Mouse (Mus musculus) layer of hippocampus, adult 9-11 months (tissue): ENCODE measurements around the gene Myf6.

Experiments
- DNase-seq: peaks from one replicate; pipeline ENCODE4 v3.0.0; 2022

Myf6 gene

DNA sequence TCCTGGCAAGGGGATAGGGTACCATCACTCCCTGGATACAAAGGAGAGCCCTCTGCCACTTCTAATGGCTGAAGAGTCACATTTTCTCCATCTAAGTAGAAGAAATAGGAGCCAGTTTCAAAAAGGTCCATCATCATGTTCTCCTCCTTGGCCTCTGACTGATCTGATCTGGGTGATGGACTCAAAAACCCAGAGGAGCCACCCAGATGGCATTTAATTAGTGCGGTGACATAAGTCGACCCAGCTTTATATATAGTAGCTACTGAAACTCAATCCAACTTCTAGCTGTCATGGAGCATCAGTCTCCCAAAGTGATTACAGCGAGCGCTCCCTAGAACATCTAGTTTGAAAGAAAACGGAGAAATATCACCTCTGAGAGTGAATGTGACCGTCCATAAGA, at the start of gene Myf6:
Myf6 (minus strand) TSS at position 170 of the 400 bp plus-strand sequence.
- DNase-seq: no peak

DNA sequence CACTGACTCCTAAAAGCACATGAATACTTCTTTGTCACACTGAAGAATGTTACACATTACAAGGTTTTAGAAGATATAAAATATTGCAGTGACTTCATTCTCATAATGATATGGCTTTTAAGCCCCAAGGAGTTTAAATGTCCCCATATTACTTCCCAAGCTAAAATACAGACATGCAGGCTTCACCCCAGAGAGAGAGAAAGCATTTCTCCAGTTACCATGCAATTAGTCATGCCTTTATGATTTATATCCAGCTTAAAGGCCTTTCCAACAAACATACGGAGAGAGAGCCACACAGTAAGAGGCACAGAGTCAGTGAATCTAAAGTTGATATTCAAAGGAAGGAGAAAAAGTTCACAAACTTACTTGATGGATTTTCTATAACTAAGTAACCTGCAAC, 48.5 kb upstream of the Myf6 start:
- no peak for DNase-seq

DNA sequence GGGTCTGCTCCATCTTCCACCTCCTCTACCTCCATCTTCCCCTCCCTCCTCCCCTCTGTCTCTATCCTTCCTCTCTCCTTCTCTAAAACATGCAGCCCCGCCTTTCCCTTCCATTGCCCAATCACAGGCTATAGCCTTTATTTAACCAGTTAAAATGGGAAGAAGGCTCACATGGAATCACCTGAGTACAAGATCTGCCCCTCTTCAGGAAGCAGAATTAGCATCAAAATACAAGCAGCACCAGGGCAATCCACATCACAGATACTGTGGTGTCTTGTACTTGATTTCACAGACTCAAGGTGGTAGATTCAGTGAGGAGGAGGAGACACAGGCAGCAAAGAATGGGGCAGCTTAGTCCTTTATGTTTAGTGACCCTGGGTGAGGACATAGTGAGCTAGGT, 34.2 kb upstream of the Myf6 start:
- no peak for DNase-seq

DNA sequence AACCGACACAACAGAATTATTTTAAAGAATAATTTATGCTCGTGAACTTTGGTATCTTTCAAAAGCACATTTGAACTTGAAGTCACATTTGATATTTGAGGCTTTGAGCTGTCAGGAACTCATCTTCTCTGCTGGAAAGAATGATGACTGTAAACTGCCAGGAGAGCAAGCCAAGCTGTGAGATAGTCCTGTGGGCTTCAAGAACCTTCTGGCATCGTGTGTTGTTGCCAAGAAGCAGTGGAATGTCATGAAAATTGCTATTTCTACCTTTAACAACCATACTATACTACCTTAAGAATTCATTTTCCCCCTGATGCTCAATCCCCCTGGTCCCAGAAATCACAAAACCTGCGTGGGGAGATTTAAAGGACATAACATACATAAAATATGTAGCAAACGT, 24.7 kb upstream of the Myf6 start:
- DNase-seq: no peak

DNA sequence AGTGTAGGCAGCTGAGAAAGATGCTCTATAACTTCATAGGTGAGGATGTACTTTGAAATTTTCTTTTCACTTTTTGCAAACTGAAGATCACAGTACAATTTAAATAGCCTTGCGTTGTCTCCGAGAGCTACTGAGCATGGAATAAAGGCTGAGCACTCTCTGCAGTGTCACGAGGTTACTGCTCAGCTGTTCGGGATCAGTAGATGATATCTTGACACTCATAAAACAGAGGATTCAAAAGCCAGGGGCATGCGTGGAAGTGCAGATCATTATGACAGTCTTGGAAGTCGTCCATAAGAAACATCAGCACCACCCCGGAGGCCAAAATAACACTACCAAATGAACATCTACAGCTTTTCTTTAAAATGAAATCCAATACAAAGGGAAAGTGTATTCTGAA, 22.1 kb upstream of the Myf6 start:
- no peak for DNase-seq

DNA sequence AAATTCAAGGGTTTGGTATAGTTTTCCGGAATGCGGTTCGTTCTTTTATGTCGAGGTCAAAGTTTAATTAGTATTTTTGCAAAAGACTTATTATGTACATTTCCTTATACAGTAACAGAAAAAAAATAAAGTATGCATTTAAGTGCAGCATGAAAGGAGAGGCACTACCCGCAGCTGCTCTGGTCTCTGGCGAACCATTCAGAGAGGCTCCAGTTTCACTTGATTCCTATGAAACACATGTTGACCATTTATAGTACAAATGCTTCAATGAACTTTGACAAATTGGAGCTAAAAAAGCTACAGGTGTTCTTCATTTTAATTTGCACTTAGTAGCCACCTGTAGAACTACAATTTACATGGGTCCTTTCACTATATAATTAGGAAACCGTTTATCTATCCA, 20.2 kb upstream of the Myf6 start:
- no peak for DNase-seq

DNA sequence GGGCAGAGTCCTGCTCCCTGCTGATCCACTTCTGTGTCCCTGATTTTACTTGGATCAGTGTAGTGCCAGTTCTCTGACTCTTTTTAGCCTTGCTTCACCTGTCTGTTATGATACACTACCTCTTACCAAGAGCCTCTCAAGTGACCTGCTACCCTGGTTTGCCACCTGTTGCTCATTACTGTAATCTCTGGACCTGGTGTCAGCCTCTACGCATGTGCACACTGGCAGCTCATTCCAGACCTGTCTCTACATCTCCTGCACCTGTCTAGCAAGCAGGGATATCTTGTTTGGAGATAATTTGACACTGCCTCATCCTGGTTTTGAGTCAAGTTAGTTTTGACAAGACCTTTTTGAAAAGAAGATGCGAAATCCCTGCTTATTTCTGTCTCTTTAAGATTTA, 11.9 kb upstream of the Myf6 start:
- DNase-seq: no peak

DNA sequence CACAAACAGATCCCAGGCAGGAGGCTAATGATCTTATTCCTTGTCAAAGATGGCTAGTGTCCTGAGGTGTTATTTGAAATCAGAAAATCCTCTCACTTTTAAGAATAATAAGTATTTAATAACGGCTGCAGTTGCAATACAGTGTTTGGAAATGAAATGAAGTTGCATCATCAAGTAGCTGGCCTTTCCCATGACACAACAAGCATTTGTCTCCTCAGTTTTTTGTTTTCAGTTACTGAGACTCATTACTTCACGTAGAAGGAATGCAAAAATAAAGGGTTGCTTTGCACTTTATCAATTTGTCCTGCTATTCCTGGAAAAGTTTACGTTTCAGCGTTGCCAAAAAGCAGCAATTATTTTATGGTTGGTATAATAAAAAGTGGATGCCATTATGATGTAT, 8.9 kb upstream of the Myf6 start:
- DNase-seq: no peak

DNA sequence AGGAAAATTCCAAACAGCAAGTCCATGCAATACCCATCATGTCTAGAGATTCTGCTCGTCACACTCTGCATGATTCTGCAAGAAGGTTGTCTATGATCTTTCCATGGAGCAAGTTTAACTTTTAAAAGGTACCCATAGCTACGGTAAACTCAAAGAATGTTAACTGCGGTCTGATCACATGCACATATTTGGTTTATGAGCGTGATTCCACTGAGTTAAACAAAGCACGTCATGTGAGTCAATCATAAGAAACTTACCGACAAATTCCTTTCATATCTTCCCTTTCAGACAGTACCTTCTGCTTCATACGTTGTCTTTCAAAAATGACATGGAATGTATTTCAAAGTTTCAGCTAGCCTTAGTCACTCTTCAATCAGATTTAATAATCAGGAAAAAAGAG, 7.7 kb upstream of the Myf6 start:
- no peak for DNase-seq

DNA sequence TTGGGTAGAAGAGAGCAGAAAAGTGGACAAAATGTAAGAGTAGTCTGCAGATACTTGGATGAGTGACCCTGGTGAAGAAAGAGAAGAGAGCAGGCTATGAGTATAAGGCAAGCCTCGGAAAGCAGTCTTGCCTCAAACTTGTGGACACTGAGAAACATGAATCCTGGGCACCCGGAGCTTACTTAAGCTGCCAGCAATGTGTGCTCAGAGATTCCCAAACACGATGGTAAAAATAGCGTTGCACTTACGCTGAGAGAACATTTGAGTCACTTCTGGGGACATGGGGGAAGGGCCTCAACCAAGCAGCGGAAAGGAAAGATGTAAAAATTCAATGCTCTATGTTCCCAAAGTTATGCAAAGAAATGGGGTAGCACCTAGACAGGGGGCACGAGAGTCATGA, 5.1 kb upstream of the Myf6 start:
- DNase-seq: peak; percentile 32

DNA sequence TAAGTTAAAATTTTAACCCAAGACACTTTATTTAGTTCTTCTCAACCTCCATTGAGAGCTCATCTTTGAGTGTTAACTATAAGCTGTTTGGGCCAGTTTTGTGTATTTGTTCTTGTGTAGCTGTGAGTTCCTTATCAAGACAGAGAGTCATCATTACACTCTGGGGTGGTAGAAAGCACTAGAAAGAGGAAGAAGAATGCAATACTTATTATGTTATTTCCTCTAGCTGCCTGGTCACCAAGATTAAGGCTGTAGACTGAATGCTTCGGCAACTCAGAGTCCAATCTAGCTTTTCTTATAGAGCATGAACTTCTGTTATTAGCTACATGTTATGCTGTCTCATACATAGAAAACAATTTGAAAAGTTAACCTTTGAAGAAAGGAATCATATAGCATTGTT, 1.9 kb upstream of the Myf6 start:
- no peak for DNase-seq

DNA sequence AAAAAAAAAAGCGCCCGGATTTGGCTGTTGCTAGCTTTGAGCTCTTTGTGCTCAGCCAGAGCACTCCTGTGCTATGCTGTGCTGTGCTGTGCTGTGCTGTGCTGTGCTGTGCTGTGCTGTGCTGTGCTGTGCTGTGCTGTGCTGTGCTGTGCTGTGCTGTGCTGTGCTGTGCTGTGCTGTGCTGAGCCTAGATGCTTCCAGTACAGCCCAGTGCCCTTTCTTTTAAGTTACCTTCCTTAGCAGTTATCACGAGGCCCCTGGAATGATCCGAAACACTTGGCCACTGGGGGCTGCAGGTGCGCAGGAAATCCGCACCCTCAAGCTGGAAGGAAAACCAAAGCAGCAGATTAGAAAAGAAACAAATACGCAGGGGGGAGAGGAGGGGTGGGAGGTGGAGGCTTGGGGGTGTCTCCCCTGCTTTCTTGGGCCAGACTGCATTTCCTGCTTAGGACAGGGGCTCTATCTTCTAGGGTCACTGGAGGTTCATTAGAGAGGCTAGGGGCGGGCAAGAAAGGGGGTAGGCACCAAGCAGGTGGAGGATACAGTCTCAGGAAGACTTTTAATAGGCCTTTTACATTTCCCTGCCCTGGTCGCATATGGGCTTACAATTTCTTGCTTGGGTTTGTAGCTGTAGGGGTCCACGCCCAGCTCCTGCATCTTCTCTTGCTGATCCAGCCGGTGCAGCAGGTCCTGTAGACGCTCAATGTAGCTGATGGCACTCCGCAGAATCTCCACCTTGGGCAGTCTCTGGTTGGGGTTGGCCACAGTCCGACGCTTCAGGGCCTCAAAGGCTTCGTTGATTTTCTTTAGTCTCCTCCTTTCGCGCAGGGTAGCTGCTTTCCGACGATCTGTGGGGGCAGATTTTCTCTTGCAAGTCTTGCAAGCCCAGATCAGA, 710 bp downstream of the Myf6 start:
- DNase-seq: no peak

DNA sequence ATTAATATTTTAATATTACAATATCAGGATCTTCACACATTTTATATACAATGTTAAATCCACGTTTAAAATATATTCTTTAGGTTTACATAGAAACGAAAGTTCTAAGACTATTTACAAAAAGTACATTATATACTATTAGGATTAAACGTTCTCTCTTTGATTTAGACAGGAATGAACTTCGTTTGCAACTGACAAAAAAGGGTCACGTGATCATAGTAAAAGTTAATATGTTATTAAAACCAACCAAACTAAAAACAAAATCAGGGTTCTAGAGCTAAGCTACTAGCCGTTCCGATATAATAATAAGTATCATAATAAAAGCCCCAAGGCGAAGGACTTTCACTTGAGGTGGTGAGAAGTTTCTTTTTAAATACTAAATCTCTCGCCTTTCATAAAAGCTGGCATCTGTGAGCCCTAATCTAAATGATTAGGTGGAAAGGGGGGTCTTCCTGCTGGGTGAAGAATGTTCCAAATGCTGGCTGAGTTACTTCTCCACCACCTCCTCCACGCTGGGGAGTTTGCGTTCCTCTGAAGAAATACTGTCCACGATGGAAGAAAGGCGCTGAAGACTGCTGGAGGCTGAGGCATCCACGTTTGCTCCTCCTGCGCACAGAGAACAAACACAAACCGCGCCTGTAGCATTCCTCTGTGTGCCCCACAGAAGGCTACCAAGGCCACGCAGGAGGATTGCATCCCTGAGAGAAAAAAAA, 1.5 kb downstream of the Myf6 start:
- no peak for DNase-seq

DNA sequence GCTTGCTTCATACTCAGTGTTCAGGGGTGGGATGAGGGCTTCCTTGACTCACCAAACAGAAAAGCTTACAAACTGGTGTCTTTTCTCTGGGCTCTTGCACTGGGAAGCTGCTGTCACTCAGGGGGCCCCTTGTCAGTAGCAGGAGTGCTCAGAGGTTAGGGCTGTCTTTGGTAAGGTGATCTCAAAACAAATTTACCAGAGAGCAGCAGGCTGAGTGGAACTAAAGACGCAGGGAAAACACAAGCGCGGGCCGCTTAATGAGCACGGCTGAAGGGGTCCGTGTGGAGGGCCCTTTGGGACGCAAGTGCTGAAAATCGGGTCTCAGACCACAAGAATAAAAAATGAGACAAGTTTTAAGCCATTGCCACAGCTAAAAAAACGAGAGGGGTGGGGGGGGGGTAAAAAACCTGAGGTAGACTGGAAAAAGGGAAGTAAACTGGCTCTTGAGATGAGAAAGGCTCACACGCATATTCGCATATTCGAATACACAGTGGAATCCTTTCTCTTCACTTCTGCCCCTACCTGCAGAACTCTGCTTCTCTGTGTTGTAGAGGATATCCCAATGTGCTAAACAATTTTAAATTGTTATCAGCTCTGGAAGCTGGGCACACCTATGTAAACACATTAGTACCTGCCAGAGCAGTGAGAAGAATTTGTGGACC, 5.8 kb downstream of the Myf6 start:
- DNase-seq: no peak

DNA sequence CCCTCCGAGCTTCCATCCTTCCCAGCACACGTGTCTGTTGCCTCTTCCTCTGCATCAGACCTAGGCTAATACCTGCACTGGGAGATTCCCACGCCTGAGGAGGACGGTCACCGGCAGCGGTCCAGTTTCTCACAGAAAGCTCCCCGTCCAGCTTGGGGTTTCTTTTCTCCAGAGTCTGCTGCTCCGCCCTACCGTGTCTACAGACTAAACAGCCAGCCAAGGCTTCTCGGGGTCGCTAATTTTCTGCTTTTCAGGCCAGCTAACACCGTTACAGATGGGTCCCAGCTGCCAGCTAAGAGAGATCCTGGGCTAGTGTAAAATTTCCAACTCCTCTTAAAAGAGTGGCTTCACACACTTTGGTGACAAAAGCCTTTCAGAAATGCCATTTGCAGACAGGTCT, 7.8 kb downstream of the Myf6 start:
- no peak for DNase-seq

DNA sequence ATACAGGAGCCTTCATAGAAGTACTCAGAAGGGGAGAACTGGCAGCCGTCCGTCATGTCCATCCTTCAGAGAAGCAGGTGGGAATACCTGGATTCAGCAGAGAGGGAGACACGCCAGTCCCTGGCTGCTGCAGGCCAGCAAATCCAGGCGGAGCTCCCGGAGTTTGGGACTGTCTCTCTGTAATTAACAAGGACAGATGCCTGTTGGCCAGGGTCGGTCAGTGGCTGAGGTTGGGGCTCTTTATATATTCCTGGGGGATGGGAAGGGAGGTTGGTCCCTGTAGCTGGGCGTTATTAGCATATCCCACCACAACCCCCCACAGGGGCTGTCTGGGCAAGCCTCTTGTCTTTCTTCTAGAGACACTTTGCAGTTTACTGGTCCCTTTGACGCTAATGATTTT, 8.7 kb downstream of the Myf6 start, which contains the start of gene Myf5:
Myf5 (minus strand) TSS at position 265 of the 400 bp plus-strand sequence.
- no peak for DNase-seq

DNA sequence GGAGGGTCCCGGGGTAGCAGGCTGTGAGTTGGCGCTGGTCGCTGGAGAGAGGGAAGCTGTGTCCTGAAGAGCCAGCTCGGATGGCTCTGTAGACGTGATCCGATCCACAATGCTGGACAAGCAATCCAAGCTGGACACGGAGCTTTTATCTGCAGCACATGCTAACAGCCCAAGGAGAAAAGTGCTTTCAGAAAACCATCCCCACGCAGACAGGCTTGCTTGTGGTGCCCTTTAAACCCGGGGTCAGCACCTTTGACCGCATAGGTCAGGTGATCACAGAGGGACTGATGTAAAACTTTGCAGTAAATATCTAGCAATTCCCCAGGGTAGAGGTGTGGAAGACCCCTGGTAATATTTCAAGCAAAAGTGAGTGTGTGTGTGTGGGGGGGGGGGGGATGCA, 10.5 kb downstream of the Myf6 start:
- no peak for DNase-seq

DNA sequence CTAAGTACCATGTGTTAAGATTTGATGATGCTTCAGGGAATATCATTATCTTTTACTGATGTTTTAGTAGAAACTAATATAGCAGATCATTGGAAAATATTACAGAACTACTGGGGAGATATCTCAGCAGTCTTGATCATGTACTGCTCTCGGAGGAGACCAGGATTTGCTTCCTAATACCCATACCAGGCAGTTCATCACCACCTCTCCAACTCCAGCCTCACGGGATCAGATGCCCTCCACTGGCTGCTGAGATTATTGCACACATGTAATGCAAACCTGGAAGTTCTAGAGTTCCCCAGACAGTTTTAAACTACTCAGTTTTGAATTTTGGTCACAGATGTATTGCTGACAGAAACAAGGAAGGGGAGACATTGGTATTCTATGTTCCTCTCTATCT, 21.0 kb downstream of the Myf6 start:
- no peak for DNase-seq

DNA sequence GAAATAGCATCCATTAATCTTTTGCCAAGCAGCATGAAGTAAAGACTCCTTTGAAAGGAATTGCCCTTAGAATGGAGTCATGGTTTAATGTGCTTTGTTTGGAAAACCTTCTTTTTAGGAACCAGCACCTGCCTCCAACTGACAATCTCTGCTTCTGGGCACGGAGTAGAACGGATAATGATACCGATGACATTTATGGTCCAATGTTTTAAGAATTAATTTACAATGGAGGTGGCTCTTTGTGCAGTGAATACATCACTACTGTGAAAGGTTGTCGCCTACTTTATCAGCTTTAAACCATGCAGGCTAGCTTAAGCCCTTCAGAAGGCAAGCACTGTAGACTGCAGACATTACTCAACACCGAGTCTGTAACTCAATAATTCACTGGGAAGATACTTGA, 22.8 kb downstream of the Myf6 start:
- no peak for DNase-seq

DNA sequence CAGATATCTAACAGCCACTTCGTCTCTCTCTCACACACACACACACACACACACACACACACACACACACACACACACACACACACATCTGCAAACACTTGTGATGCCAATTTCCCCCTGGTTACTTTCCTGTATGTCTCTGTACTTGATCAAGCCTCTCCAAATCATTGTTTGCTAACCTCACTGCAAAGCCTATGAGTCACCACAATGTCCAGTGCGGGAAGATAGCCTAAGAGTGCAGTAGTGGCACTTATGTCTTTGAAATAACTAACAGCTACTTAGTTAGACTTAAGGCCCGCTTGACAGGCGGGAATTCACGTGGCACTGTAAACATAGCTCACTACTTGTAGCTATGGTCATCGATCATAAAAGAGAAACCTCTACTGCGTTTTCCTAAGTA, 26.7 kb downstream of the Myf6 start:
- DNase-seq: no peak

DNA sequence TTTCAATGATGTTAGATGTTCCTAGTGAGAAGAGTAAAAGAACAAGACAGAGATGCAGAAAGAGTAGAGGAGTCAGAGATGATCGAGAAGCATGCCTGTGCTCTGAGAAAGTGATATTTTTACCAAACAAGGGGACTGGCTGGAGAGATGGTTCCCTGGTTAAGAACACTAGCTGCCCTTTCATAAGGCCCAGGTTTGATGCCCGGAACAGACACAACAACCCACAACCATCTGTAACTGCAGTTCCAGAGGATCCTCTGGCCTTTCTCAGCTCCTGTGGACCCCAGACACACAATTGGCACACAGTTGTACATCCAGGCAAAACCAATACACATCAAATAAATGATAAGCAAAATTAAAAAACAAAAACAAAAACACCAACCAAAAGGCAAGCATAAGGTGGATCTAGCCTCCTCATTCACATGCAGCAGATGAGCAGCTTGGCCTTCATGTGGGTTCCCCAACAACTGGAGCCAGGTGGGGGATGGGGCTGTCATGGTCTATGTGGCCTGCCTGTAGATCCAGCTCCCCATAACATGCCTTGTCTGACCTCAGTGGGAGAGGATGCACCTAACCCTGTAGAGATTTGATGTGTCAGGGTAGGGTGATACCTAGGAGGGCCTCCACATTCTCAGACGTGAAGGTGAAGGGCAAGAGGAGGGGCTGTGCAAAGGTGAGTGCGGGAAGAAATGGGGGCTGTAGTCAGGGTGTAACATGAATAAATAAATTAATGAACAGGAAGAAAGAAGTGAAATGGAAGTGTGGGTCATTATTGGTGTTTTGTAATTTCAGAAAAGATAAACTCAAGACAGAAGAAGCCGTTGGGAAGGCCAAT, 44.8 kb downstream of the Myf6 start:
- no peak for DNase-seq
